Mouse (Mus musculus) layer of hippocampus, postnatal 36 days (tissue): ENCODE data around the gene Tjp1. TPM values are rescaled to one million over a fixed set of nuclear protein-coding genes. Genes with fewer than 3 reads are reported as not detected.

ENCODE experiments used
- DNase-seq, 2 experiments: peaks; one replicate each; pipeline ENCODE4 v3.0.0; 2022
- total RNA-seq, 2 experiments: library from RNA; stranded (reverse); gene quantifications; 2 replicates each; pipeline ENCODE4 v1.2.3; 2021

Gene Tjp1
- total RNA-seq, 2 experiments from 2014 or later: 137 to 166 TPM

DNA sequence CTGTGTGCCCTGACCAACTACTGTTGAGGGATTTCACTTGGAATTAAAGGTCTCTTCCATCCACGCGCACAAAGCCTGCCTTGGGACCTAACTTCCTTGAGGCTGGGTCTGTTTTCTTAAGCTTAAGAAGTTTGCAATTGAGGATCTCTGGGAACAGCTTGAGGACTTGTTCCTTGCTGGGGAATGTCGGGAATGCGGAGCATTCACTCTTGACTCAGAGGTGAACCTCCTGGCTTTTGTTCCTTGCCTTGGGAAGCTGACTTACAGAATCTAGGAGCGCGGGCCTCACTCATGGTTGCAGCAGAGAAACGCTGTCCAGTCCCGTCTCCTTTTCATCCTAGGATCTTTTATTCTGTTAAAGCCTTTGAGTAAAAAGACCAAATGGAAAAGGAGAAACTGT is 97.2 kb downstream of the Tjp1 start:
- DNase-seq: no peak

DNA sequence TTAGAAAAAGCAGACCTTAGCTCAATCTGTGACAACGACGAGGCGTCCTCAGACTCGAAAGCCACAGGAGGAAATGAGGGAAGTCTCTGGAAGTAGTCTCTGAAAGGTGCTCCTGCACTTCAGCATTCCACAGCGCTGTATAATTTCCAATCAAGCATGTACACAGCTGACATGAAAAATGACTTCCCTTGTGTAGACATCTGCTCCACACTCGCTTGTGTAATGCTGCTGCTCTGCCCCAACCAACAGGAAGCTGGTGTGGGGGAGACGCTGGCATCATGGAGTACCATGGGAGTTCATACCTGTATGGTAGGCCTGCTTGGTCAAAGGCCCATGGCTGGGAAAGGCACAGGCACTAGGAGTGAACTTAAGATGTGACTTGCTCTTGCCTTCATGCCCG is 103.1 kb downstream of the Tjp1 start:
- no peak for DNase-seq

DNA sequence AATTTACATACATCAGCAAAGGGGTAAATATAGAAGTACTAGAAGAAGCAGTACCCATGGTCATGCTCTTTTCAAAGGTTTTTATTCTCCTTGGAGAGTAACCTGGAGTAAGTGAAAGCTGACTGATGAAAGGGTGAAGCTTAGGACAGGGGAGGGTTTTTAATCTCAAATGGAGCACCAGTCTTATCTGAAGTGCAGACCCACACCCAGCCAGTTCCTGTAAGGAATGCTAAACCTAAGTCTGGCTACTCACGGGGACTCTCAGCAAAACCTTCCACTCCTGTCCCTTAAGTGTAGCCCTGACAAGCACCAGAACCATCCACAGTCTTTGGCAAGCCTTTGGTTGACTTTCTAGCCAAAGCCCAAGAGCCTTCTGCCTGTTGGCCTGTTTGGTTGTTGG is 105.1 kb downstream of the Tjp1 start:
- no peak for DNase-seq

DNA sequence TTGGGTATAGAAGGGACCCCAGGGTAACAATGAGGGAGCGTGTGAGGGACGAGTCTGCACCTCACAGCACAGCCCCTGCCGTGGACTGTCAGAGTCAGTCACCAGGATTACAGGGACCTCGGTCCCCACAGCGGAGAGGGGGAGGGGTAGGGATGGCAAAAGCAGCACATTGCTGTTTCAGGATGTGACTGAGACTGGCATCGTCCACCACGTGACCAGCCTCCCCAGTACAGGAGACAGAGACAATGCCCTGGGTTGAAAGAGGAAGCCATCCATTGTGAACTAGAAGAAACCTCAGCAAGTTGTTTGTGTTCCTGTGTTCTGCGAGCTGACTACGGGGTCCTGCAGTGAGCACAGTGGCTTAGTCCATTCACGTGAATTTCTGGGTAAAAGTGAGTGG is 106.1 kb downstream of the Tjp1 start:
- peak; percentile 35 to 49 for DNase-seq

DNA sequence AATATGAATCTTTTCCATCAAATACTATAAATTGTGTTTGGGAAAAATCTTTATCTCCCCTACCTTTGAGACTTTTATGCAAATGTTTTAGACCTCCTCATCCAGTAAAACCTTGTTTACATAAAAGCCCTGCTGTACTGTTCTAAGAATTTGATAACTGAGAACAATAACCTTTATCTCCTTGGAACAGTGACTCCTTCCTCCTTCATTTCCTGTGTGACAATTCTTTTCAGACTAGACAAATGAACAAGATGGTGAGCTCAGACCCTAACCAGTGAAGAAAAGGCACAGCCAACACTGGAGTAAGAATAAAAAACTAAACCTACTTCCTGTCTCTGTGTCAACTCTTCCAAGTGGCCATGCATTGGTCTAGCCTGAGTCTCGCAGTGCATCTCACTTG is 107.7 kb downstream of the Tjp1 start:
- no peak for DNase-seq

DNA sequence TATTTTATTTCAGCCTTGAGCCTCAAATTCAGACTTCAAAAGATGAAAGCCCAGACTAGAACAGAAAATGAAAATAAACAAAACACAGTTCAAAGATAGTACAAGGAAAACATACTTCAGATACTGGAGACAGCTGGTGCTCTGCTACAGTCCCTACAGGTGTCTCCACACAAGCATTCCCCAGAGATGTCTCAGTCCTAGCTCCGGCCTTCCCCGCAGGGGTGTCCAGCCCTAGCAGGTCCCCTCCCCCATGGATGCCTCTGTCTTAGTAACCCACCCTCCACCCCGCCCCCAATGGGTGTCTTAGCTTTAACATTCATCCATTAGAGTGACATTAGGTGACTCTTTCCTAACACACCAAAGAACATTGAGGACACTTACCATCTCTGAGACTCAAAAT is 108.6 kb downstream of the Tjp1 start:
- no peak for DNase-seq

DNA sequence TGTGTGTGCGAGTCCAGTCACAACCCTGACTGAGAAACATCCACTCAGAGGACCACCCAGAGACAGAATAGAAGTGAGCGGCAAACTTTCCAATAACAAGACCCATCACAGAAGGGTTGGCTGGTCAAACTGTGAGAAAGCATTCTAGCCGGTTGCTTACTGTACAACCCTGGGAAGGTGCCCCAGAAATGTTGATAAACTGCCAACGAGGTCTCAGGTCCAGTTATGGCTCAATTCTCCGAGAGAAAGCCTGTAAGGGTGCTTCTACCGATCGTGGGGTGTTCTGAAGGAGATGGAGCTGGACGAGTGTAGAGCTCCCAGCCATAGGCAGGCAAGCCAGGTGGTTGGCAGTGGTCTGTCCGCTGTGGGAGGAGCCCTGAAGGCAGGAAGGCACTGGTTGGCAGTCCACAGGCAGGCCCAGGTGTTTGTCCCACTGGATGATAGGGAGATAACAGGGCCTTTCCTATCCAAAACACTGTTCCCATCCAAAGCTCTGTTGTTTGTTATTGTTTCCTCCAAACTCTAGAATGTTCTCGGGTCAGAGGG is 109.1 kb downstream of the Tjp1 start:
- DNase-seq: no peak

DNA sequence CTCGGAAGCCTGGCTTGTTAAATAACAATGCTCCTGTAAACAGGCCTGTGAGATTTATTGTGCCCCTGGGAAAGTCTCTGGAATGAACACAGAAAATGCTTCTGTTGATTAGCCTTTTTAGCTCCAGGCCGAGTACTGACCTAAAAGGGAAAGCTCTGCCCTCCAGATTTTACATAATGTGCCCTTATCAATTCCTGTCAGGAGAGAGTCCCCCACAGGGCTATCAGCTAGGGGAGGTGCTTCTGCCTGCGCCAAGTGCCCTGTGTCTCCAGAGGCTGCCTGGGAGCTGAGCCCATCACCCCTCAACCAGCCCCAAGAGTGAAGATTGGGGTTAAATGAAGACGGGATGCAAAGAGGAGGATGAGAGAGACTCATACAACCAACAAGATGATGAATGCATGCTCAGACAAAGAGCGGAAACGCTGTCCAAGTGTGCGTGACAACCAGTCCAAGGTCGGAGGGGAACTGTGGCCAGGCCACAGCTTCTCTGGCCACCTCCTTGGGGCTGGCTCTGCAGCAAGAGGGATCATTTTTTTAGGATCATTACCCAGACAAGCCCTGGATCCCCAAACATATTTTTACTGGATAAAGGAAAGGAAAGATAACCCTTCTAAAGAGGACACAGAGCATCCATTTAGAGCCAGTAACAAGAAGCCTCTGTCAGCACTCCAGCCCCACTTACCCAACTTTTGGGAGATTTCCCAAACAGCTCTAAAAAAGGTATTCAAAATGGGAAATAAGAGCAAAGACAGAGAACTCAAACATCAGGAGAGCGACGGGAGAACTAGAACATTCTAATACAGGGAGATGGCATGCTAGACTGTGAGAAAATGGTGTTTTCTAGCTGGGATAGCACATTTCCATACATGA is 110.1 kb downstream of the Tjp1 start:
- no peak for DNase-seq

DNA sequence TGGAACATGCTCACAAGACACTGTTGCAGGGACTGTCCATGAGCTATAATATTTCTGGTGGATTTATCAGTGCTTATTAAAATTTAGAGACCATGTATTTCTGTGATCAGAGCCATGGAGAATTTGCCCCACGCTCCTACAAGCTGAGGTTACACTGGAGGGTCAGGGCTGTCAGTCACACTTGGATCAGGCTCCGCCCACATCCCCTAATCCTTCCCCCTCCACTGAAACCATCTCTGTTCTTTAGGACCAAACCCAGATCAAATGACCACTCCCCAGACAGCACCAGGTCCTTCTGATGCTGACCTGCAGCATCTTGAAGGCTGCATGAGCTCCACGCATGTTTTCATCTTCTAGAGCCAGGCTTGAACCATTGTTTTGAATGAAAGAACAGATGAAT is 111.1 kb downstream of the Tjp1 start:
- DNase-seq: no peak

DNA sequence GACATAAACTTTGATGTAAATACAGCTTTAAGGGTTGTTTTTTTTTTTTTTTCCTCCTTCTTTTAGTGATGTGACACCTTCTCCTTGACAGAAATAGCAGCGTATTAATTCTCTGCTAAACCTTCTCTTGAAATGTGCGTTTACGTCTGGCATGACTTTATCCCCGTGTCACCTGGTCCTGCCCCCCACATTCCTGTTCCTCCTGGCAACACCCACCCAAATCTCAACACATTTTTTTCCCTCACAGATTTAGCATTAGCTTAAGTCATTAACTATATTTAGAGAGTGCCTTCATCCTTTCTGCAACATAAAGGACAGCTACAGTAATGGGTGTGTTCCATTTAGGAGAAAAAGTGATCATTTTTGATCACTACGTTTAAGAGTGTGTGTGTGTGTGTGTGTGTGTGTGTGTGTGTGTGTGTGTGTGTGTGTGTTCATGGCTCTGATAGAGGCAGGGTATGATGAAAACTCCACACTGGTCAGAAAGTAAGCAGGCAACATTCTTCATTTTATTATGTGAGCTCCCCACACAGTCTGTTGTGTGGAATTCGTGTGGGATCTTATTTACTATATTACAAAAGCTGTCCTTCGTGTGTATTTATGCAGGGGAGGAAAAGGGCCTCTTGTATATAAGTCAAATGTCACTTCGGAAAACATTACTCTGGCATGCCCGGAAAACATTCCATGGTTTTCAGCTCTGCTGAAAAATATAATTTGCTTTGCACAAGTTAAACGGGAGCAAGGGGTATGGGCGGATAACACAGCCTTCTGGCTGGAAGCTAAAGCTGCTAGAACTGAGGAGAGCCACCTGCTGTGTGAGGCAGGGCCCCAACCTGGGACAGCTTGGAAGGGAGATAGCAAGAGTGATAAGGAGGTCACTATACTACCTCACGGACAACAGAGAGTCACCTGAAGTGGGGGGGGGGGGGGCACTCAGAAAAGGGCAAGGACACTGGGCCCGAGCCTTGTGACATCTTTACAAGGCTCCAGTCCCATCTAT is 113.3 kb downstream of the Tjp1 start:
- DNase-seq: no peak

DNA sequence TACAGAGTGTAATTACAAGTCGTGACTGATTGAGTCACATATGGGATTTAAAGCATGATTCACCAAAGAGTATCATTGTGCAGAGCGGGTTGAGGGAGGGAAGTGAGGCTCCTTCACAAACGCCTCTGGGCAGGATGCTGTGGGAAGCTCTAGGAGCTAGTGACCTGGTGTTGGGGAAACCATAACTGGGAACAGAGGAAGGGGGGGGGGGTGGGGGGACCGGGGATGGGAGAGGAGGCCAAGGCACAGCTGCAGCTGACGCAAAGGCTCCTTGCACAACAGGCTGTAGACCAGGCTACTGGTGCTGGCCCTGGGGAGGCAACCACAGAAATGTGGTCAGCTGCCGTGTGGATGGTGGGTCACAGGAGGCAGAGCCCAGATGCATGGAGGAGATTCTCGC is 116.9 kb downstream of the Tjp1 start:
- DNase-seq: no peak

DNA sequence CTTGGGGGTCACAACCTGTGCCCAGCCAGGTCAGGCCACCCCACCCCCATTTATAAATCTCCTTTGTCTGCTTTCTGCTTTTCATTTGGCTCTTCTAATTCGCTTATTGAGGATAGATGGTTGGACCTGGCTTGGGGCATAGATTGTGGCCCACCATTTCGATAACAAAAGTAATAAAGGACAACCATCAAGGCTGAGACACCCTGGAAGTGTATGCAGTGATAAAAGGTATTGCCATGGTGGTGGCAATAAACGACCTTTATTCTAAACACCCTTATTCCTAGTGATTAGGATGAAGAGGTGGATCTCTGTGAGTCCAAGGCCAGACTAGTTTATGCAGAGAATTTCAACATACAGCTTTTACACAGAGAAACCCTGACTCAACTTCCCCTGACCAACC is 121.2 kb downstream of the Tjp1 start:
- no peak for DNase-seq

DNA sequence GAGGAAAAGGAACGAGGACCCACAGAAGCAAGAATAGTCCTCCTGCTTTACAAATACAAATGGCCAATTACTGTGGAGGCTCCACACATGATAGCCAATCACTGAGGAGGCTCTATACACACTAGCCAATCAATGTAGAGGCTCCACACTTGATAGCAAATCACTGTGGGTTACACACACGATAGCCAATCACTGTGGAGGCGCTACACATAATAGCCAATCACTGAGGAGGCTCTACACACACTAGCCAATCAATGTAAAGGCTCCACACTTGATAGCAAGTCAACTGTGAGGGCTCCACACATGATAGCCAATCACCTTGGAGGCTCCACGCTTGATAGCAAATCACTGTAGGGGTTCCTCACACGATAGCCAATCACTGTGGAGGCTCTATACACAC is 125.1 kb downstream of the Tjp1 start:
- no peak for DNase-seq

DNA sequence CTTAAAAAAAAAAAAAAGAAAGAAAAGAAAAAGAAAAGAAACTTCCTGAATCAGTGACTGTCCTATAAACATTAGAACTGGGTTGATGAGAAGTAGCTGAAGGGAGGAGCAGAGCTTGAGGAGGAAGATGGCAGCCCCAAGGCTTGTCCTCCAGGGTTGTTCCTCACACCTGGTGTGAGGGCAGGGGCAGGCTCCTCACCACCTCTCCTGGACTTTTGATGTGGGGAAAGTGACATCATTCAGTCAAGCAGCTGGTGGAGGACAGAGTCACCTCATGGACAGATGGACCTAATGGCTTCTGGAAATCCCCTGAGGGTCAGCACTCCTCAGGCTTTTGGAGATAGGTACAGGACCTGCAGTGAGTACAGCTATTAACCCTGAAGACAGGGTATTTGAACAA is 126.0 kb downstream of the Tjp1 start:
- no peak for DNase-seq

DNA sequence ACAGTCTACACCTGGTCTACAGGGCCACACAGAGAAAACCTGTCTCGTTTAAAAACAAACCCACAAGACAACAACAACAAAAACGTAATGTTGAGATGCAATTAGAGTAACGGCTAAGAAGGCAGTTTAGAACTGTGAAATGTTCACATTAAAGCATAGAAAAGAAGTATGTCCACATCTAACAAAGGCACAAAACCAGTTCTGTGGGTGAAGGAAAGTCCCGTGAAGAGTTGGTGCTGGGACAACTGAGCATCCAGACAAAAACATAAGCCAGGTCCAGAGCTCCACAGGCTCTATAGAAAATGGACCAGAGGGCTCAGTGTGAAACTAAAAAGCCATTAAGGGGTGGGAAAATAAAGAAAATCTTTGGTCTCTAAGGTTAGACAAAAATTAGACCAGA is 131.7 kb downstream of the Tjp1 start:
- no peak for DNase-seq

DNA sequence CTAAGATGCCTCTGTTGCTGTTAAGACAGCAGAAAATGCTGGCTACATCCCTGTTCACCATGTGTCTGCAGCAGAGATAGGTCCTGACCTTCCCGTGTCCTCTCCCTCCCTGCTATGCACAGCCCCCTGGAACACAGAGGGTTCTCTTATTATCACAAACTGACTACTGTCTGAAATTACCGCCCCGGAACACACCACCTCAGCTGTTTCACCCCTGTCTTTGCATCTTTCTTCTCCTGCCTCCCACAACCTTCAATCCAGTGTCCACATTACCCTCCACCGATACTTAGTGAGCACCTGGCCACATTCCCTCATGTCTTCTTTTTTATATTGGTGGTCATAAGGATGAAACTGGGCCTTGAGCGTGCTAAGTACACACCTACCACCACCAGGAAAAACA is 132.4 kb downstream of the Tjp1 start:
- no peak for DNase-seq

DNA sequence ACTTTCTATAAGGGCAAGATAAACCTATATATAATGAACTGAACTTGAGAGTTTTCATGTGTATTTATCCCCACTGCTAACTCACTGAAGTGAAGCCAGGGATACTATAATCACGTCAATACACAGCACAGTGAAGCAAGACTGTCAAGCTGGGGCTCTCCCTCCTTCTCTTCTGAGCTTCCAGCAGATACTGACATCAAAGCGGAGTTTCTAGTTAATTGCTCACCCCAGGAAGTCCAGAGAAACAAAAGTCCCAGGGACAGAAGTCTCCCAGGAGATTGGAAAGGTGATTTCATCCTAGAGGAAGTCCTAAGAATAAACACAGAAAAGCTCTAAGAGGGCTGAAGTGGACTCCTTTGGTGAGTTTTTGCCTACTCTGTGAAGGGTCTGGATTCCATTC is 132.9 kb downstream of the Tjp1 start:
- DNase-seq: no peak

DNA sequence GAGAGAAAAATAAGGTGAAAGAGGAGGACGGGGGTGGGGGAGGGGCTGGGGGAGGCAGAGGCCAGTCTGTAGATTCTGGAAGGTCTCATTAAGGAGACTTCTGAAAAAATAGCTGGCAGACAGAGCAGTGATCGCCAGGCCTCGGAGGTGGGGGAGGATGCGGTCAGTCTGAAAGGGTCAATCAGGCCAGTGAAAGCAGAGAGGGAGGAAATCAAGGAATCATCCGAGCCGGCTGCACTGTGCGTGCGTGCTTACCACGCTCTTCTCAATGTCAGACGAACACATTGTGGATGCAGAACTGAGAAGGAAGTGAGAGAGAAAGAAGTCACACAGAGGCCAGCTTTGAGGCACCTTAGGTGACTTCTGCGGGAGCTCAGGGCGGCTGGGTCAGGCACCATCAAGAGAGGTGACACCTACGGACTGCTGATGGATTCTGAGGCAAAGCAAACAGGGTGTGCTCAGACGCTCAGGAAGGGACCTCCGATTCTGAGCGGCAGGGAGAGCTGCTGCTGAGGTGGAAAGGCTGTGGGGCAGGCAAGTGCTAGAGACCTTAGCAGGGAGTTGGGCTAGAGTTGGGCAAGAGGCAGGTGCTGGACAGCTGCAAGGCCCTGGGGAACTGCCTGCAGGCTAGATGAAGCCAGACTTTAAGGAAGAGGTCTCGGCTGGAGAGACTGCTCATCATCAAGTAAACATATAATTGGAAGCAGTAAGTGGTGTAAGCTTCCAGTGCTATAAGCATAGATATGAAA is 133.7 kb downstream of the Tjp1 start:
- no peak for DNase-seq

DNA sequence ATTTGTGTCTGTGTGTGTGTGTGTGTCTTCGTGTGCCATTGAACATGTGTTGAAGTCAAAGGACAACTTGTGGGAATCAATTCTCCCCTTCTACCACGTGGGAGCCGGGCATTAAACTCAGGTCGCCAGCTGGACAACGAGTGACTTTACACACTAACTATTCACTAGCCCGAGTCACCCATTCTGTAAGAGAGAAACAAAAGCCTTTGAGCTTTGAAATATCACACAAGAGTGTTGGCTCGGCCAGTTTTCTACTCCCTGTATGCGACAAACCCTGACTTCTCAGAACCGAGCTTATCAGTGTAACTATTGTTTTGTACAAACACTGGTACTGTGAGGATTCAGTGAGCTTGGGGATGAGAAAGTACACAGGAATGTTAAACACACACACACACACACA is 134.6 kb downstream of the Tjp1 start:
- DNase-seq: no peak

DNA sequence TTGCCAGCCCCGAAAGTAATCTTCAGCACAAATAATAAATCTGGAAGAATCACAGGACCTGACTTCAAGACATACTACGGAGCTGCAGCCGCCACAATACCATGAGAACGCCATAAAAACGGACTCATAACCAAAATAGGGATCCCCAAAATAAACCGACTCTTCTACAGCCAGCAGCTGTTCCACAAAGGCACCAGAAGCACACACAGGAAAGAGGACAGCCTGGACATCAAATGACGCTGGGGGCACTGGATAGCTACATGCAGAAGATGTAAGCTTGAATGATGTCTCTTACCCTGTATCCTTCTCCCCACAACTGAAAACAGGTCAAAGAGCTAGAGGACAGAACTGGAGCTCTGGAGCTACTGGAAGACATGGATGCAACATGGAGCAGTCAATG is 138.0 kb downstream of the Tjp1 start:
- no peak for DNase-seq

DNA sequence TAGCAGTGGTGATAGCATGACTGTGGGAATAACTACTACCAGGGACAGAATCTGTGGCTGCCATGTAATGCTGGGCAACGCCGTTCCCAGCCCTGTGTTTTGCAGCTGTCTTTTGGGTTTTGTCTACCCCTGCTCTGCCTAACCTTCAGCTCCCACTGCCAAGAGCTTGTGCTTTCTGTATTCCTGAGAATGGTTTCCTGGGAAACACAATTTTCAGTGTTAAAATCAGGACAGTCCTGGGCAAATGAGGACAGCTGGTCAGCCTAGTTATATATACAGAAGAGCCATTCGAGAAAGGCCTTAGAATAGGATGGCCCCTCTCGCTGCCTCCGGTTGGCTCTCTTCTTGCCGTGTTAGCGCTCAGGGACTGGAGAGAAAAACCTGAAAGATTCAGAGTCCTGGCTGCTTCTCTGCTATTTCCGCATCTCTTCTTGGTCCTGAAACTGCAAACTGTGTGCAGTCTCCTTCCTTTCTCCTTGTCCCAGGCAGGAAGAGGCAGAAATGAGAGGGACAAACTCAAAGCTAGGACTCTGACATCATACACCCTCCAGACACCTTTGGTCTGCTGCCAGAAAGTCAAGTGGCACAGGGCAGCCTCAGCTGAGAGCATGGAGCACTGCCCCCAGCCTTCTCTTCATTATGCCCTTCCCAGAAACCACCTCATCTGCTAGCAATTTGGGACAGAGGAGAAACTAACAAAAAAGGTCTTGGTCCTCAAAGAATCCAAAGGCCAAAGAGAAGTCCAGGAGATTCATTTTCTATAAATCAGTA is 139.2 kb downstream of the Tjp1 start:
- DNase-seq: no peak
